In genomic region chr17:30892730-30893129, GRCm38 (mm10) we compare ENCODE assay signal across 10 mouse cellular contexts. TPM values are rescaled to one million over a fixed set of nuclear protein-coding genes. Genes with fewer than 3 reads are reported as not detected.
DNase-seq lines count a peak whose midpoint lies in the region; ATAC-seq lines count a peak whose summit lies in the region.
"Had no signal": no experiment of that assay in that cellular context is flagged by ENCODE, and none has a peak within 500 bp of the region (broad histone marks: within the 10 kb centered on the region; RNA-seq: fewer than 3 reads in every experiment).

No protein-coding gene starts in this region.

- no peak overlapping the region for H3K27ac ChIP-seq in hindbrain, embryonic 11.5 days (ENCODE audit: low read depth, low read length)
- H3K27ac ChIP-seq in hindbrain, embryonic 13.5 days = no peak overlapping the region
- H3K27ac ChIP-seq in neural tube, embryonic 11.5 days (ENCODE audit: low read depth, low read length) = no peak overlapping the region
- H3K27ac ChIP-seq: embryonic facial prominence, embryonic 13.5 days had no signal

- H3K36me3 ChIP-seq in hindbrain, embryonic 11.5 days (ENCODE audit: control insufficient read depth, insufficient read depth, low read length) = no peaks in the 10 kb centered on the region
- H3K36me3 ChIP-seq in hindbrain, embryonic 13.5 days = no peaks in the 10 kb centered on the region
- no peaks in the 10 kb centered on the region for H3K36me3 ChIP-seq in neural tube, embryonic 11.5 days (ENCODE audit: control insufficient read depth, insufficient read depth, low read length)
- H3K36me3 ChIP-seq: embryonic facial prominence, embryonic 13.5 days had no signal

- H3K9me3 ChIP-seq in hindbrain, embryonic 11.5 days (ENCODE audit: control insufficient read depth, low read length) = no peaks in the 10 kb centered on the region
- H3K9me3 ChIP-seq in hindbrain, embryonic 13.5 days = no peaks in the 10 kb centered on the region
- H3K9me3 ChIP-seq in neural tube, embryonic 11.5 days (ENCODE audit: control insufficient read depth, low read length) = no peaks in the 10 kb centered on the region
- H3K9me3 ChIP-seq: embryonic facial prominence, embryonic 13.5 days had no signal

- H3K27me3 ChIP-seq in hindbrain, embryonic 11.5 days (ENCODE audit: control insufficient read depth, insufficient read depth, low read length) = no peaks in the 10 kb centered on the region
- H3K27me3 ChIP-seq in hindbrain, embryonic 13.5 days = no peaks in the 10 kb centered on the region
- H3K27me3 ChIP-seq in neural tube, embryonic 11.5 days (ENCODE audit: control insufficient read depth, insufficient read depth, low read length) = no peaks in the 10 kb centered on the region

- H3K4me3 ChIP-seq in hindbrain, embryonic 11.5 days (ENCODE audit: low read depth, low read length) = no peak overlapping the region
- H3K4me3 ChIP-seq in hindbrain, embryonic 13.5 days = no peak overlapping the region
- H3K4me3 ChIP-seq in neural tube, embryonic 11.5 days (ENCODE audit: low read depth, low read length) = no peak overlapping the region
- H3K4me3 ChIP-seq: embryonic facial prominence, embryonic 13.5 days had no signal

- 30% methylated on average over 2 of the region's 2 CpGs for WGBS in hindbrain, embryonic 11.5 days
- WGBS in hindbrain, embryonic 13.5 days = 49% methylated on average over 2 of the region's 2 CpGs
- 49% methylated on average over 2 of the region's 2 CpGs for WGBS in neural tube, embryonic 11.5 days

- ATAC-seq in hindbrain, embryonic 11.5 days (ENCODE audit: low FRiP score) = no peak
- ATAC-seq in hindbrain, embryonic 13.5 days (ENCODE audit: low FRiP score) = no peak
- no peak for ATAC-seq in neural tube, embryonic 11.5 days (ENCODE audit: insufficient read depth, low FRiP score, low TSS enrichment)
- ATAC-seq: midbrain, embryonic 16.5 days had no signal

- H3K4me2 ChIP-seq in hindbrain, embryonic 11.5 days (replicated peaks; ENCODE audit: low read depth, low read length) = no peak overlapping the region
- H3K4me2 ChIP-seq in hindbrain, embryonic 13.5 days = no peak overlapping the region
- H3K4me2 ChIP-seq in neural tube, embryonic 11.5 days (ENCODE audit: low read depth) = no peak overlapping the region
- H3K4me2 ChIP-seq: embryonic facial prominence, embryonic 13.5 days had no signal

- peak; percentile 40 for DNase-seq in hindbrain, embryonic 11.5 days (ENCODE audit: low spot score)
- DNase-seq in neural tube, embryonic 11.5 days (ENCODE audit: low spot score) = peak; percentile 28
- no peak for DNase-seq in neural tube, embryonic 10.5 days (ENCODE audit: extremely low spot score, low spot score)
- DNase-seq in lung, postnatal 10 days = peak; percentile 50
- DNase-seq in adrenal gland, adult 18-20 months (ENCODE audit: low spot score in 2 of 2) = no peak
- DNase-seq in urinary bladder, postnatal 25 days (ENCODE audit: low spot score) = no peak
- no peak for DNase-seq in yolk sac, embryonic 10.5 days (ENCODE audit: low spot score)

- H3K4me1 ChIP-seq in hindbrain, embryonic 11.5 days (replicated peaks; ENCODE audit: control insufficient read depth, insufficient read depth, low read length) = no peaks in the 10 kb centered on the region
- H3K4me1 ChIP-seq in hindbrain, embryonic 13.5 days (replicated peaks) = no peaks in the 10 kb centered on the region; the same call in 1 of the 2 replicates
- H3K4me1 ChIP-seq in neural tube, embryonic 11.5 days (ENCODE audit: control insufficient read depth, insufficient read depth, low read length) = peaks cover 5% of the 10 kb centered on the region; the same call in 1 of the 2 replicates

- no peak overlapping the region for H3K9ac ChIP-seq in hindbrain, embryonic 11.5 days (ENCODE audit: low read depth, low read length)
- H3K9ac ChIP-seq in hindbrain, embryonic 13.5 days = no peak overlapping the region
- no peak overlapping the region for H3K9ac ChIP-seq in neural tube, embryonic 11.5 days (ENCODE audit: low read length)
- H3K9ac ChIP-seq: embryonic facial prominence, embryonic 13.5 days had no signal

RNA-seq across cellular contexts. Expression of gene Glp1r, which starts 8.9 kb away (rescaled TPM):
- 0.03 and 0.23 TPM in 2 replicates for polyA plus RNA-seq in hindbrain, embryonic 11.5 days (2014; fragmentation: Nextera tagmentation; extraction: Ambion mirVana)
- 0.13 and 0.22 TPM in 2 replicates for polyA plus RNA-seq in hindbrain, embryonic 13.5 days (2015; fragmentation: Nextera tagmentation; extraction: Ambion mirVana)
- polyA plus RNA-seq in neural tube, embryonic 11.5 days (2014; fragmentation: Nextera tagmentation; extraction: Ambion mirVana) = 0.07 and 0.08 TPM in 2 replicates
- total RNA-seq in adrenal gland, adult 18-20 months (2021) = under 1 TPM in 1 of 2 experiments, not detected in 1; 0.10 TPM

Comparison
In these comparisons a context has a peak if more than half of its experiments do, and no peak if none do; other contexts are left out.
1. DNase-seq: peak in hindbrain, embryonic 11.5 days (single experiment), neural tube, embryonic 11.5 days (single experiment) and lung, postnatal 10 days (single experiment); none in neural tube, embryonic 10.5 days (single experiment), adrenal gland, adult 18-20 months (0 of 2), urinary bladder, postnatal 25 days (single experiment) and yolk sac, embryonic 10.5 days (single experiment).